Mouse (Mus musculus): ENCODE results near the gene Nob1. TPM values are rescaled to one million over a fixed set of nuclear protein-coding genes. Genes with fewer than 3 reads are reported as not detected.

Nob1 gene
- polyA plus RNA-seq, 3 experiments from 2014 or later, result 46.3 to 77.0 (median 59.8) TPM

- no peak for ATAC-seq
Observed at GRCm38 (mm10) chr8:107386171-107386570, 38.7 kb downstream of the Nob1 start.

GRCm38 (mm10) chr8:107385063-107385462 lies 39.8 kb downstream of the Nob1 start:
- ATAC-seq, result no peak

- no peak for ATAC-seq
Observed at GRCm38 (mm10) chr8:107384651-107385050, 40.2 kb downstream of the Nob1 start.

- no peak for ATAC-seq
Observed at GRCm38 (mm10) chr8:107382898-107383297, 42.0 kb downstream of the Nob1 start.

GRCm38 (mm10) chr8:107381666-107382065 lies 43.2 kb downstream of the Nob1 start:
- no peak for ATAC-seq

- ATAC-seq, result no peak
Observed at GRCm38 (mm10) chr8:107380734-107381133, 44.1 kb downstream of the Nob1 start.

- ATAC-seq, result no peak
Observed at GRCm38 (mm10) chr8:107377346-107377745, 47.5 kb downstream of the Nob1 start.

GRCm38 (mm10) chr8:107370311-107370710 lies 54.5 kb downstream of the Nob1 start:
- no peak for ATAC-seq

Other genes with a start within 250 kb of the Nob1 start
- gene Nfat5, start 131.6 kb downstream of the Nob1 start, polyA plus RNA-seq (2017; shearing (Covaris generic)), result 10 to 100 TPM; 12.7 to 23.8 (median 21.3) TPM
- 1 to 10 TPM in 1 of 3 experiments, under 1 TPM in 2; 0.50 to 5.3 (median 0.94) TPM for gene Nqo1, start 21.8 kb downstream of the Nob1 start, polyA plus RNA-seq (2017; shearing (Covaris generic))
- 100 to 1,000 TPM in 2 of 3 experiments, 10 to 100 TPM in 1; 95.1 to 126 (median 115) TPM for gene Wwp2, start 11.3 kb upstream of the Nob1 start, polyA plus RNA-seq (2017; shearing (Covaris generic))
- 100 to 1,000 TPM; 112 to 157 (median 126) TPM for gene Psmd7, start 163.4 kb upstream of the Nob1 start, polyA plus RNA-seq (2017; shearing (Covaris generic))

All from inflammation-experienced regulatory T-cells, adult 6 months (primary cell).